Mouse (Mus musculus) embryo, embryonic 10.5 days (tissue): ENCODE measurements around the gene Derl2.

Experiments used
- DNase-seq: peaks from one replicate; pipeline ENCODE4 v3.0.0-alpha.2; 2015; ENCODE audit warnings: low spot score

Derl2 gene

GRCm38 (mm10) chr11:71019201-71020068 lies at the start of gene Derl2, which contains the start of gene Mis12:
TSS of gene Derl2 (minus strand) at chr11:71019841.
TSS of gene Mis12 (plus strand) at chr11:71019611.
- peak; percentile 99 for DNase-seq

GRCm38 (mm10) chr11:71052554-71052953 lies 32.9 kb upstream of the Derl2 start:
- DNase-seq, result peak; percentile 67

- no peak for DNase-seq
Measured at GRCm38 (mm10) chr11:71039526-71040298, 20.1 kb upstream of the Derl2 start.

- peak; percentile 89 for DNase-seq
Measured at GRCm38 (mm10) chr11:71033163-71033761, 13.6 kb upstream of the Derl2 start, which contains the start of gene 6330403K07Rik. TSS of gene 6330403K07Rik (minus strand) at chr11:71033513.

GRCm38 (mm10) chr11:71032491-71033162 lies 13.0 kb upstream of the Derl2 start:
- peak; percentile 58 for DNase-seq

GRCm38 (mm10) chr11:71032070-71032469 lies 12.4 kb upstream of the Derl2 start:
- DNase-seq, result no peak

- DNase-seq, result no peak
Measured at GRCm38 (mm10) chr11:71029403-71030118, 9.9 kb upstream of the Derl2 start.

- DNase-seq, result no peak
Measured at GRCm38 (mm10) chr11:71028280-71028679, 8.6 kb upstream of the Derl2 start.

GRCm38 (mm10) chr11:71018416-71019200 lies 1.0 kb downstream of the Derl2 start:
- no peak for DNase-seq

- DNase-seq, result no peak
Measured at GRCm38 (mm10) chr11:71017051-71017450, 2.6 kb downstream of the Derl2 start.

GRCm38 (mm10) chr11:71012743-71013142 lies 6.9 kb downstream of the Derl2 start:
- DNase-seq, result no peak

- DNase-seq, result no peak
Measured at GRCm38 (mm10) chr11:71008321-71008720, 11.3 kb downstream of the Derl2 start.

GRCm38 (mm10) chr11:71007831-71008230 lies 11.8 kb downstream of the Derl2 start:
- DNase-seq, result no peak

GRCm38 (mm10) chr11:71007026-71007425 lies 12.6 kb downstream of the Derl2 start:
- no peak for DNase-seq

- peak; percentile 23 for DNase-seq
Measured at GRCm38 (mm10) chr11:71005046-71005445, 14.6 kb downstream of the Derl2 start.

GRCm38 (mm10) chr11:71004316-71004773 lies 15.3 kb downstream of the Derl2 start, which contains the start of gene Dhx33:
TSS of gene Dhx33 (minus strand) at chr11:71004437.
- DNase-seq, result peak; percentile 99

- DNase-seq, result peak; percentile 69
Measured at GRCm38 (mm10) chr11:71003611-71004315, 15.9 kb downstream of the Derl2 start.

GRCm38 (mm10) chr11:71001167-71001566 lies 18.5 kb downstream of the Derl2 start:
- no peak for DNase-seq

- peak; percentile 91 for DNase-seq
Measured at GRCm38 (mm10) chr11:70982557-70983228, 36.9 kb downstream of the Derl2 start, which contains the start of gene C1qbp. TSS of gene C1qbp (minus strand) at chr11:70983026.
